In genomic region chr17:13890932-13891331, GRCm38 (mm10) we compare ENCODE assay signal across 21 mouse cellular contexts. TPM values are rescaled to one million over a fixed set of nuclear protein-coding genes. Genes with fewer than 3 reads are reported as not detected.
"Had no signal": no experiment of that assay in that cellular context is flagged by ENCODE, and none has a peak within 500 bp of the region (broad histone marks: within the 10 kb centered on the region; RNA-seq: fewer than 3 reads in every experiment).

No protein-coding gene starts in this region.

- ATAC-seq: inflammation-experienced regulatory T-cells, adult 6 months; intestine, postnatal 0 days; midbrain, embryonic 13.5 days had no signal

- H3K9me3 ChIP-seq: limb, embryonic 13.5 days; midbrain, embryonic 13.5 days; neural tube, embryonic 15.5 days had no signal

- DNase-seq: kidney, adult 8-10 months; kidney, postnatal 25 days; left cerebral cortex, postnatal 4 days; lung, postnatal 10 days; spleen, adult 18-20 months; thymus, adult 2 months; thymus, postnatal 25 days had no signal

- H3K27me3 ChIP-seq: limb, embryonic 13.5 days; midbrain, embryonic 13.5 days; neural tube, embryonic 15.5 days had no signal

- H3K4me2 ChIP-seq: limb, embryonic 13.5 days; midbrain, embryonic 13.5 days; neural tube, embryonic 15.5 days had no signal

- H3K4me1 ChIP-seq: limb, embryonic 13.5 days; midbrain, embryonic 13.5 days; neural tube, embryonic 15.5 days had no signal

- H3K9ac ChIP-seq: limb, embryonic 13.5 days; liver, embryonic 14.5 days; midbrain, embryonic 13.5 days; neural tube, embryonic 15.5 days had no signal

- H3K4me3 ChIP-seq: limb, embryonic 13.5 days; midbrain, embryonic 13.5 days; myocyte; neural tube, embryonic 15.5 days had no signal

- H3K27ac ChIP-seq: limb, embryonic 13.5 days; liver, embryonic 14.5 days; midbrain, embryonic 13.5 days; neural tube, embryonic 15.5 days had no signal

RNA-seq across cellular contexts. Expression of gene Gm7168, which starts 57.2 kb away (rescaled TPM):
- total RNA-seq: layer of hippocampus, adult 18-20 months; layer of hippocampus, postnatal 10 days; left cerebral cortex, postnatal 4 days; liver, adult 2 months; megakaryocyte-erythroid progenitor cell, adult 5-6 weeks had no signal
- polyA plus RNA-seq: inflammation-experienced regulatory T-cells, adult 6 months; intestine, postnatal 0 days; kidney, embryonic 16.5 days; limb, embryonic 13.5 days; liver, adult 2 months; liver, embryonic 14.5 days; midbrain, embryonic 13.5 days; myocyte; neural tube, embryonic 11.5 days; neural tube, embryonic 15.5 days; stomach, embryonic 14.5 days; thymus, adult 2 months had no signal
